Mouse (Mus musculus) C2C12 (cell line): ENCODE data around the gene Lefty1. TPM values are rescaled to one million over a fixed set of nuclear protein-coding genes. Genes with fewer than 3 reads are reported as not detected.

Experiments used
- H3K27me3 ChIP-seq: one replicate; pipeline ENCODE4 v1.6.1; 2011; ENCODE audit not compliant: control insufficient read depth, insufficient read depth, insufficient read length
- H3K36me3 ChIP-seq: one replicate; pipeline ENCODE4 v1.6.1; 2011; ENCODE audit not compliant: control insufficient read depth, insufficient read depth
- H3K4me3 ChIP-seq: one replicate; pipeline ENCODE4 v1.5.1; 2011; ENCODE audit warnings: mild to moderate bottlenecking, control low read depth; ENCODE audit not compliant: poor library complexity, insufficient read depth, severe bottlenecking
- H3K79me2 ChIP-seq: one replicate; pipeline ENCODE4 v1.6.1; 2011; ENCODE audit not compliant: control insufficient read depth, insufficient read depth
- H3K79me3 ChIP-seq: one replicate; pipeline ENCODE4 v1.6.1; 2011; ENCODE audit warnings: low read depth, control low read depth
- H3ac ChIP-seq: one replicate; pipeline ENCODE3; 2011; ENCODE audit warnings: low read depth; ENCODE audit not compliant: control insufficient read depth, insufficient read length
- CEBPB ChIP-seq: IDR thresholded peaks from one replicate; pipeline ENCODE4 v1.6.1; 2011; ENCODE audit warnings: low read depth, mild to moderate bottlenecking, control low read depth, moderate library complexity
- CTCF ChIP-seq: IDR thresholded peaks from one replicate; pipeline ENCODE4 v1.5.1; 2011; ENCODE audit not compliant: control insufficient read depth, insufficient read depth, insufficient read length
- FOSL1 ChIP-seq: IDR thresholded peaks from one replicate; pipeline ENCODE4 v1.8.0; 2011; ENCODE audit warnings: mild to moderate bottlenecking, low read length; ENCODE audit not compliant: poor library complexity, insufficient read depth, severe bottlenecking
- MAX ChIP-seq: IDR thresholded peaks from one replicate; pipeline ENCODE4 v1.6.1; 2011; ENCODE audit warnings: mild to moderate bottlenecking, control low read depth
- MYOD1 ChIP-seq: IDR thresholded peaks from one replicate; pipeline ENCODE4 v1.6.1; 2011; ENCODE audit warnings: low read depth; ENCODE audit not compliant: control insufficient read depth, insufficient read length
- MYOG ChIP-seq: IDR thresholded peaks from one replicate; pipeline ENCODE4 v1.6.1; 2011; ENCODE audit not compliant: control insufficient read depth, insufficient read length; ENCODE audit errors: extremely low read depth
- USF1 ChIP-seq: IDR thresholded peaks from one replicate; pipeline ENCODE4 v1.6.1; 2011; ENCODE audit warnings: low read depth, mild to moderate bottlenecking, control low read depth, moderate library complexity
- polyA plus RNA-seq: library from polyadenylated mRNA; unstranded; fragments of >200 nt; fragmentation: generic; extraction: Trizol; gene quantifications from one replicate; pipeline ENCODE4 v1.2.1, GENCODE M21; 2012; ENCODE audit warnings: missing spikeins

Gene Lefty1
- polyA plus RNA-seq, 1 experiment = 2.1 TPM

- TF ChIP-seq USF1 = no peak
- TF ChIP-seq MAX = no peak
- Histone ChIP-seq H3K4me3 (no peak overlapping the region), H3K79me3 (peaks cover 19% of the 10 kb centered on the region), H3ac (no peak overlapping the region), H3K27me3 (peaks cover 16% of the 10 kb centered on the region), H3K79me2 (peaks cover 20% of the 10 kb centered on the region), H3K36me3 (no peaks in the 10 kb centered on the region)
Observed at GRCm38 (mm10) chr1:180901107-180901506, 33.7 kb upstream of the Lefty1 start.

- H3K36me3 ChIP-seq = peaks cover 17% of the 10 kb centered on the region
- H3K4me3 ChIP-seq = no peak overlapping the region
- peaks cover 23% of the 10 kb centered on the region for H3K79me3 ChIP-seq
- TF ChIP-seq USF1 (no peak), CEBPB (no peak), MAX (no peak), FOSL1 (no peak), MYOG (no peak), MYOD1 (no peak), CTCF (no peak)
- H3K27me3 ChIP-seq = peaks cover 4% of the 10 kb centered on the region
- H3K79me2 ChIP-seq = peaks cover 32% of the 10 kb centered on the region
- no peak overlapping the region for H3ac ChIP-seq
Observed at GRCm38 (mm10) chr1:180902915-180903314, 31.9 kb upstream of the Lefty1 start.

- H3K4me3 ChIP-seq = no peak overlapping the region
- no peak for TF ChIP-seq MYOG
- TF ChIP-seq CEBPB = no peak
- no peak for TF ChIP-seq MYOD1
- TF ChIP-seq MAX = no peak
- no peak for TF ChIP-seq CTCF
- no peak for TF ChIP-seq FOSL1
- no peak for TF ChIP-seq USF1
- H3K79me2 ChIP-seq = peaks cover 32% of the 10 kb centered on the region
- no peaks in the 10 kb centered on the region for H3K27me3 ChIP-seq
- H3K79me3 ChIP-seq = peaks cover 25% of the 10 kb centered on the region
- no peak overlapping the region for H3ac ChIP-seq
- peaks cover 21% of the 10 kb centered on the region for H3K36me3 ChIP-seq
Observed at GRCm38 (mm10) chr1:180903666-180904038, 31.2 kb upstream of the Lefty1 start.

DNA sequence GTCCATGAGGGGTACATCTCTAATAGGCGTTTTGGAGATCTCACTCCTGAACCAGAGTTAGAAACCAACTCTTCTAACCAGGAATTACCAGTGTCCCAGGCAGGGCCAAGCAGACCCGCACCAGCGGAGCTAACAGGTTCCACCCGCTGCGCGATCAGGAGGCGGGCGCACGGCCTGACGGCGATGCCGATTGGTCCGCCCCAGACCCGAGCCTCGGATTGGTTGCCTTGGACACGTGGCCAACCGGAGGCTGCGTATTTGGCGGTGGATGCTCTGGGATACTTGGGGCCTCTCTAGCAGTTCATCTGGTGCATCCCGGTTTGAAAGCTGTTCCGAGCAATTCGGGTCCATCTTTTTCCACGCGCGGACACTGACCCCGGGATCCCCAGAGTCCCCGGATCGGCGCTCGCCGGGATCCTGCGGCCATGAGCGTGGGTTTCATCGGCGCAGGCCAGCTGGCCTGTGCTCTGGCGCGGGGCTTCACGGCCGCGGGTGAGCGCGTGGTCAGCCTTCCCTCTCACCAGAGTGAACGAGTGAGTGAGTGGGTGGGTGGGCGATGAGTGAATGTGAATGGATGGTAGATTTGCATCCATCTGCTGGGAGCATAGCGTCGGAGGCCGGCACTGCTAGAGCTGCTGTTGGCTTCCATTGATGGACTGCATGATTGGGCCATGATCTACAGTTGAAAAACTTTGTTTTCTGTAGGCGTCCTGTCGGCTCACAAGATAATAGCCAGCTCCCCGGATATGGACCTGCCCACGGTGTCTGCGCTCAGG lies 30.6 kb upstream of the Lefty1 start, which contains the start of gene Pycr2:
Gene Pycr2 (plus strand): TSS at position 255 of the 776 bp plus-strand sequence.
- peaks cover 25% of the 10 kb centered on the region for H3K79me3 ChIP-seq
- TF ChIP-seq MYOG (no peak), USF1 (peak; percentile 99), MAX (peak; percentile 39)
- no peaks in the 10 kb centered on the region for H3K27me3 ChIP-seq
- H3K79me2 ChIP-seq = peaks cover 32% of the 10 kb centered on the region
- H3K4me3 ChIP-seq = peak within 1 kb of the TSS; percentile 79
- H3K36me3 ChIP-seq = peaks cover 26% of the 10 kb centered on the region
- peak within 1 kb of the TSS; percentile 71 for H3ac ChIP-seq

GRCm38 (mm10) chr1:180904815-180905080 lies 30.1 kb upstream of the Lefty1 start:
- no peaks in the 10 kb centered on the region for H3K27me3 ChIP-seq
- peak overlapping the region; percentile 71 for H3ac ChIP-seq
- TF ChIP-seq MAX (no peak), MYOG (no peak), MYOD1 (no peak), CTCF (no peak), USF1 (no peak), FOSL1 (no peak), CEBPB (no peak)
- H3K79me2 ChIP-seq = peaks cover 32% of the 10 kb centered on the region
- H3K36me3 ChIP-seq = peaks cover 26% of the 10 kb centered on the region
- peaks cover 25% of the 10 kb centered on the region for H3K79me3 ChIP-seq
- H3K4me3 ChIP-seq = peak overlapping the region; percentile 79

- peaks cover 25% of the 10 kb centered on the region for H3K79me3 ChIP-seq
- peaks cover 32% of the 10 kb centered on the region for H3K79me2 ChIP-seq
- TF ChIP-seq MYOG (no peak), CEBPB (no peak), FOSL1 (no peak), MYOD1 (no peak), USF1 (no peak), MAX (no peak), CTCF (no peak)
- H3K27me3 ChIP-seq = no peaks in the 10 kb centered on the region
- H3K36me3 ChIP-seq = peaks cover 26% of the 10 kb centered on the region
- H3ac ChIP-seq = peak overlapping the region; percentile 21
- peak overlapping the region; percentile 79 for H3K4me3 ChIP-seq
Observed at GRCm38 (mm10) chr1:180905307-180905706, 29.5 kb upstream of the Lefty1 start.
